ENCODE assay signal across 8 mouse cellular contexts in the genomic region with DNA sequence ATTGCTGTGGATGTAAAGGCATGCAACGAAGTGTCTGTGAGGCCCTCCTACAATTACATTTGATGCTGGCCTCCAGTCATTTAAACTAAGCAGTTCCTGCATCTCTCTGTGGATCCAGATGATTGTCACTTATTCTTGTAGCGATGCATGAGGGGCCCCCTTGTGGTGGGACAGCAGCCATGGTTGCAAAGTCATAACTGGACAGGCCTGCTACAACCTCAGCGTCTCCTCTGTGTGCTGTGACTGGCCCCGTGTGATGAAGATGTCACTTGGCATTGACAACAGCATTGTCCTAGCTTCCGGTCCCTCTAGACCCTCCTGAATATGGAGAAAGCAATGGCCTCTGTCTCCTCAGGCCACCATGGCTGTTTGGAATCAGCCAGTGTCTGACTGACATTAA.
A peak's percentile ranks its signal among the peaks of the same experiment; 100 is the strongest.
DNase-seq lines count a peak whose midpoint lies in the region; ATAC-seq and TF ChIP-seq lines count a peak whose summit lies in the region.

No protein-coding gene starts in this region.

- no peaks in the 10 kb centered on the region for H3K4me1 ChIP-seq in bone marrow, adult 2 months (ENCODE audit: control insufficient read depth, insufficient read depth, low read length)
- H3K4me1 ChIP-seq in forebrain, embryonic 16.5 days (replicated peaks; ENCODE audit: control insufficient read depth, insufficient read depth, low read length): 0 out of 2 replicates have a peak, but pooled peaks cover 7% of the 10 kb centered on the region

- peaks cover 5% of the 10 kb centered on the region for H3K36me3 ChIP-seq in forebrain, embryonic 16.5 days (ENCODE audit: control insufficient read depth, insufficient read depth)

- H3K9me3 ChIP-seq in forebrain, embryonic 16.5 days (ENCODE audit: control insufficient read depth, low read length): no peaks in the 10 kb centered on the region

- no peak overlapping the region for H3K9ac ChIP-seq in forebrain, embryonic 16.5 days (replicated peaks; ENCODE audit: low read depth, low read length)

- no peak overlapping the region for H3K4me2 ChIP-seq in forebrain, embryonic 16.5 days (ENCODE audit: low read length)

- H3K27ac ChIP-seq in bone marrow, adult 2 months (ENCODE audit: control insufficient read depth, insufficient read depth, low read depth, low read length, poor library complexity): no peak overlapping the region
- H3K27ac ChIP-seq in forebrain, embryonic 16.5 days (ENCODE audit: low read length): no peak overlapping the region

- ATAC-seq in CD4-positive, CD25-positive, alpha-beta regulatory T cell, adult 4 months: no peak
- ATAC-seq in forebrain, embryonic 16.5 days: peak; percentile 6; the same call in 1 of the 2 replicates

- no peak overlapping the region for H3K4me3 ChIP-seq in bone marrow, adult 2 months (replicated peaks; ENCODE audit: control insufficient read depth, low read depth, low read length)
- no peak overlapping the region for H3K4me3 ChIP-seq in forebrain, embryonic 16.5 days (replicated peaks; ENCODE audit: low read length)

- TF ChIP-seq CTCF in bone marrow, adult 2 months (IDR thresholded peaks at IDR 0.05; ENCODE audit: control insufficient read depth, insufficient read depth, low read length): peak; percentile 39

- peak; percentile 44 for DNase-seq in CD4-positive, CD25-positive, alpha-beta regulatory T cell, adult 2 months (ENCODE audit: low read depth, low spot score)
- DNase-seq in 3T3-L1 (ENCODE audit: low read depth, low spot score): peak; percentile 30
- peak; percentile 43 to 62 for DNase-seq in kidney, adult 8-10 months
- DNase-seq in lung, postnatal 36 days: peak; percentile 86
- DNase-seq in retina, postnatal 1 day: peak; percentile 71

- WGBS in bone marrow, adult 2 months: 72% methylated on average over 5 of the region's 5 CpGs
- WGBS in forebrain, embryonic 16.5 days: 80% methylated on average over 5 of the region's 5 CpGs

- H3K27me3 ChIP-seq in forebrain, embryonic 16.5 days (replicated peaks; ENCODE audit: control insufficient read depth, insufficient read depth, low read length): no peaks in the 10 kb centered on the region

- TF ChIP-seq POLR2A in bone marrow, adult 2 months (IDR thresholded peaks at IDR 0.05; ENCODE audit: borderline replicate concordance, control insufficient read depth, low read depth, low read length): no peak

Comparison
In these comparisons a context has a peak if more than half of its experiments do, and no peak if none do; other contexts are left out.
1. DNase-seq: peak in every context shown above with its lines; median percentile 86 in lung, postnatal 36 days; 71 in retina, postnatal 1 day; 52 in kidney, adult 8-10 months; 44 in CD4-positive, CD25-positive, alpha-beta regulatory T cell, adult 2 months; 30 in 3T3-L1.